Mouse (Mus musculus): ENCODE measurements around the gene Hk1.

Hk1 gene

DNA sequence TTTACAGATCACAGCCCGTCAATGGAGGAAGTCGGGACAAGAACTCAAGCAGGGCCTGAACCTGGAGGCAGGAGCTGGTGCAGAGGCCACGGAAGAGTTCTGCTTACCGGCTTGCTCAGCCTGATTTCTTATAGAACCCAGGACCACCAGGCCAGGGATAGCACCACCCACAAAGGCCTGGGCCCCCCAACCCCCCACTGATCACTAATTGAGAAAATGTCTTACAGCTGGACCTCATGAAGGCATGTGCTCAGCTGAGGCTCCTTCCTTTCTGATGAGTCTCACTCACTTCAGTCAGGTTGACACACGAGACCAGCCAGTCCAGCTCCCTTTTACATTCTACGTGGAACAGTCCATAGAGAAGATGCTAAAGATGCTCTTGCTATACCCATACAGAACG, 153.9 kb downstream of the Hk1 start:
- in situ Hi-C loops (cut with MboI; ENCODE audit: low sequenced_read_pairs), result no loop called here

GRCm38 (mm10) chr10:62224231-62224630, 155.5 kb downstream of the Hk1 start:
- in situ Hi-C loops (cut with MboI; ENCODE audit: low sequenced_read_pairs), result no loop called here

DNA sequence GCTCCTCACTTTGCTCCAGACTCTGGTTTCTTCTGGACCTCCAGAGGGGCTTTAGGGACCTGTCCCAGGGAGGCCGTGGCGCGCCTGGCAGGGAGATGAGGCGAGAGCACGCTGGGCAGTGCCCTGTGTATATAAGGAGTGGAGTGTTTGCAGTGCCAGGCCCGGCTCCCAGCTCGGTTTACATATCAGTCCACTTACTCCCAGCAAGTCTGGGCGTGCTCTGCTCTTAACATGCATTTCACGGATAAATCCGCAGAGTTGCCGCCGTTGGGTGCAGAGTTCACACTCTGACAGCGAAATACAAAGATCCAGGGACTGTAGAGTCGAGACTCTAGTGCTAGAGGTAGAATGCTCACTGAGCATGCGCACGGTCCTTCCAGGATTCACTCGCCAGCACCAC, 156.9 kb downstream of the Hk1 start:
- in situ Hi-C loops (cut with MboI; ENCODE audit: low sequenced_read_pairs), result no loop called here

DNA sequence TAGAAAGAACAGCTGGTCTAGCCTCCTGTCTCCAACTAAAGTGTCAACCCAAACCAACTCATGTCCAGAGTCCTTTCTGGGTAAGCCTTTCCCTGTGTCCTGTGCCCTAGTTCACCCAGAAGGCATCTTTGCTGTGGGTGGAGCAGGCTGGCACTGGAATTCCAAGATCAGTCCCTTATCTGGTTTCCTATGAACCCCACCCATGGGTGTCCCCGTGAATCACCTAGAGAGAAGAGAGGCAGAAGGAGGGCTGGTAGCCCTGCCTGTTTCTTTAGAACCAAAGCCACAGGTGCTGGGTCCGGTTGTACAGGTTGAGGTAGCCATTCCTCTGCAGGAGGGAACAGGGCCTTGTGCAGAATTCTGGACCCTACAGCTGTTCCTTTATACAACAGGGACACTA, 158.1 kb downstream of the Hk1 start:
- in situ Hi-C loops (cut with MboI; ENCODE audit: low sequenced_read_pairs), result no loop called here

- in situ Hi-C loops (cut with MboI; ENCODE audit: low sequenced_read_pairs), result no loop called here
Measured at GRCm38 (mm10) chr10:62220732-62221514, 158.8 kb downstream of the Hk1 start.

Measured in CH12F3 (cell line).